Mouse (Mus musculus) fibroblast of lung, adult 2 months (primary cell): ENCODE measurements around the gene Phykpl.
"Not testable (repeated sequence)": the region's sequence is repeated elsewhere in the genome, so short reads cannot be mapped to it uniquely, and the experiment has no call there.

Experiments used
- DNase-seq: peaks from one replicate; pipeline ENCODE4 v3.0.0-alpha.2; 2011; ENCODE audit warnings: low read depth

Gene Phykpl

DNA sequence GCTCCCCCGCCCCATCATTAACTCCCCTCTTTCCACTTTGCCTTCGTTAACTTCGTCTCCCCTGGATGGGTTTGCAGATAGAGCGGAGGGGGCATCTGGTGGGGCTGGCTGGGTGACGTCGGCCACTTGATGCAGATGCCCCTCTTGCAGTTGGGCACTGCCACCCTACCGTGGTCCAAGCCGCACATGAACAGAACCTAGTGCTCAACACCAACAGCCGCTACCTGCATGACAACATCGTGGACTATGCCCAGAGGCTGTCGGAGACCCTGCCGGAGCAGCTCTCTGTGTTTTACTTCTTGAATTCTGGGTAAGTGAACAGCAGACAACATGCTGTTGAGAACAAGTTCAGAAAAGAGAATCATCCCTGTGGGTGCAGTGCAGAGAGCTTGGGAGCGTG, 1.9 kb downstream of the Phykpl start:
- no peak for DNase-seq

DNA sequence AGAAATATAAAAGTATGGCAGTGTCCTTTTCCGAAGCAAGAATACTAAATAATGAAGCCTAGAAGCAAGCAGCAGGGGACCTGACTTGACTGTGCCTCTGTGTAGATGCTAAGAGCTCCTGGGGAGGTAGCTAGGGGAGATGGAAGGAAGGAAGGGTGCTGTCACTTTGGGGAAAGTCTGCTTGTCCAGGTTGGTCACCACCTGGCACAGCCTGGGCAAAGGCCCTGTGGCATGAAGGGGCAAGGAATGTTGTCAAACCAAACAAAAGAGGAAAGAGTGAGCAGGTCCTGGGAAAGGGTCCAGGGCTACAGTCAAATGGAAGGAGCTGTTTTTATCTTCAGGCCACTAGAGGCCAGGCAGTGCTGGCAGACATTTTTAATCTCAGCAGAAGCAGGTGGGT, 2.5 kb downstream of the Phykpl start:
- no peak for DNase-seq

DNA sequence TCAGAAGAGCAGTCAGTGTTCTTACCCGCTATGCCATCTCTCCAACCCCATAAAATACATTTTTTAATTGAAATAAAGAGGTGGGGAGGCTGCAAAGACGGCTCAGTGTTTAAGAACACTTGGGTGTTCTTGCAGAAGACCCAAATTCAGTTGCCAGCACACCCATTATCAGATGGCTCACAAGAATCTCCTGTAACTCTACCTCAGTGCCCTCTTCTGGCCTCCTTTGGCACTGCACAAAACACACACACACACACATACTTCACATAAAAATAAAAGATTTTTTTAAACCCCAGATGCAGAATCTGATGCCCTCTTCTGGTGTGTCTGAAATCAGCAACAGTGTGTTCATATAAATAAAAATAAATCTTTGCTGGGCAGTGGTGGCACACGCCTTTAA, 4.3 kb downstream of the Phykpl start:
- DNase-seq = no peak

DNA sequence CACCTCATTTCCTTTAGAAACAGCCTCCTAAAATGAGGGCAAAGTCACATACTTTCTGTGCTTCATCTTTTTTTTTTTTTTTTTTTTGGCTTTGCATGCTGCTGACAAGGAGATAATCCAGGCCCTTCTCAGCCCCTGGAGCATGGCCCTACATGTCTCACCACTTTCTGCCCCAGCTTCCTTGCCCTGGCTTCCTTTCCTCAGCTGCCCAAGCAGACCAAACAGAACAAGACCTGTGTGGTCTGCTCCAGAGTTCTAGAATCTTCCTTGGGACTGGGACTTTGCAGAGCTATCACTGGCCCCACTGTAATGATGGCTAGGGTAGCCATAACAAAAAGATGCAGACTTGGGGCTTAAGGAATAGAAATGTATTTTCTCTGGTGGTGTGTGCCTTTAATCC, 5.4 kb downstream of the Phykpl start:
- DNase-seq = no peak

DNA sequence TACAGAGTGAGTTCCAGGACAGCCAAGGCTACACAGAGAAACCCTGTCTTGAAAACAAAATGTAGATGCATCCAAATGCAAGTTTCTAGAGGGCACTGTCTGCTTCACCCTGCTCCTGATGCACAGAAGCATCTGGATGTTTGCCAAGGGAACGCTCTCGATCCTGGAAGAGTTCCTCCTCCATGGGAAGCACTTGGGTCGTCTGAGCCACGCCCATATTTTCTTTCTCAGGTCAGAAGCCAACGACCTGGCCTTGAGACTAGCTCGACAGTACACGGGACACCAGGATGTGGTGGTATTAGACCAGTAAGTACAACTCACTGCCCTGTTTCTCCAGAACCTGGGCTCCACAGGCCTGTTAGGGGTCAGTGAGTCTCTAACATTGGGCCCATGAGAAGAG, 6.6 kb downstream of the Phykpl start:
- no peak for DNase-seq

DNA sequence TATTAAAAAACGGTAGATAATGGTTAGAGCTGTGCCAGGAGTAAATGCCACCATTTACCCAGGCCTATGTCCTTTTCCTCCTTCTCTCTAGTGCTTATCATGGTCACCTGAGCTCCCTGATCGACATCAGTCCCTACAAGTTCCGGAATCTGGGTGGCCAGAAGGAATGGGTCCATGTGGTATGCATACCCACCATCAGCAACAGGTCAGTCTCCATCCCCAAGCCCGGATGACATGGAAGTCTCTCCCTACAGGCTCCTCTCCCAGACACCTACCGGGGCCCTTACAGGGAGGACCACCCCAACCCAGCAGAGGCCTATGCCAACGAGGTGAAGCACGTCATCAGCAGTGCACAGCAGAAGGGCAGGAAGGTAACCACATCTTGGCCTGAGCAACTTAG, 7.4 kb downstream of the Phykpl start:
- no peak for DNase-seq

DNA sequence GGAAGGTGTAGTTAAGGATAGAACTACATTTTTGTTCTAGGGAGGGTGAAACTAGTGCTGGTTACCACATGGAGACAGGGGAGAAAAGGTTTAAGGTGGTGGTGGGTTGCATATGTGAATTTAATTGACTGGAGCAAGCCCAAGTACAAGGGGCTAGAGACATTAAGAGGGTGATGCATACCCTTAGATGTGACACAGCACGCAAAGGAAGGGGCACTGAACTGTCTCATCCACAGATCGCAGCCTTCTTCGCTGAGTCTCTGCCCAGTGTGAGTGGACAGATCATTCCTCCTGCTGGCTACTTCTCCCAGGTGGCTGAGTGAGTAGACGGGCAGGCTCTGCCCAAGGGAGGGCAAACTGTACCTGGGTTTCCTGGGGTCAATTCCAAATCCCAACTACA, 8.8 kb downstream of the Phykpl start:
- no peak for DNase-seq

DNA sequence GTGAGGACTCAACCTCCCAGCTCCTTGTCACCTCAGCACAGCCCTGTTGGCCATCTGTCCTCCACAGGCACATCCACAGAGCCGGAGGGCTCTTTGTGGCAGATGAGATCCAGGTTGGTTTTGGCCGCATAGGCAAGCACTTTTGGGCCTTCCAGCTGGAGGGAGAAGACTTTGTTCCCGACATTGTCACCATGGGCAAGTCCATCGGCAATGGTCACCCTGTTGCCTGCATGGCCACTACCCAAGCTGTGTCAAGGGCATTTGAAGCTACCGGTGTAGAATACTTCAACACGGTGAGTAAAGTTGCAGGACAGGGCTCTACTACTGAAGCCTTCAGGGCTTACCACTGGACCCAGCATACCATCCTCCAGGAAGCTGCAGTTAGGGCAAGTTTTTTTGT, 9.3 kb downstream of the Phykpl start:
- no peak for DNase-seq

DNA sequence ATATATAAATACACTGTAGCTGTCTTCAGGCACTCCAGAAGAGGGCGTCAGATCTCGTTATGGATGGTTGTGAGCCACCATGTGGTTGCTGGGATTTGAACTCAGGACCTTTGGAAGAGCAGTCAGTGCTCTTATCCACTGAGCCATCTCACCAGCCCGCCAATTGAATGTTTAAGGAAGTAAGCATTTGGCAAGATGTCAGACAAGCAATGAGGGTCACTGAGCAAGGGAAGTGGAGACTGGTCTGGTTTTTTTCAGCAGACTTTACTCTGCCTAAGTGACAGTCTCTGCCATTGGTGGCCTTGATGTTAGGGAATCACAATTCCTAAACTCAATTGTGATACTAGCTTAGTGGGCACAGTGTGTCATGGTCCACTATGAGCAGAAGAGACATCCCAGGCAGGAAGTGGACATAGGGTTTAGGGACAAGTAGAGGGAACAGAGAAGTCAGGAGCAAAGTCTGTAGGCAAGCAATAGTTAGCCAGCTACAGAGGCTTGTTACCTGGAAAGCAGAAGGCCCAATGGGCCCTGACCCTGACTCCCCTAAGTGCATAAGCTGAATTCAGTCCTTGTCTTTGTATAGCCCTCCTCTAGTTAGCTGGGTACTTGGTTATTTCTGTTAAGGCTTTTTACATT, 10.3 kb downstream of the Phykpl start:
- DNase-seq = no peak

DNA sequence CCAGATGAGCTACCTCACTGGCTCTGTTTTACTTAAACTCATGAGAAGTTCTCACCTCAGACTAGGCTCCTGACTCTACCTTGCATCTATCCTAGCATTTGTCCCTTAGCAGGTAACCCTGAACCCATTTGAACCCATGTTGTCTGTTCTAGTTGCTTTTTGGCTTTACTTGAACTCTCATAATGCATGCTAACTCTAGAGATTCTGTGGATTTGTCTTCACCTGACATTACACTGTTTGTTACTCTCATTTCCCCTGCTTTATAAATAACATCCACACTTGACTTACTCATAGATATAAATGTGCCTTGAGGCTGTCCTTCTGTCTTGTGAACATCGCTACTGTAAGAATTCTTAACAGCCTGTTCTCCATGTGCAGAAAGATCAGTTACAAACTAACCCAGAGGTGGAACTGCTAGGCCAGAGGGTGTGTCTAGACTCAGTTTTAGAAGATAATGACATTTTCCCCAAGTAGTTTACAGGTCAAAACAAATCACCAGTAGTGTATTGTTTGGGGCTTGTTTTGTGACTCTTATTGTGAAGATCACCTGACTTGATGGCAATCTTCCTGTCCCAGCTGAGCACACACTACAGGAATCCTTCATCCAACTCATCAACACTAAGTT, 11.0 kb downstream of the Phykpl start:
- no peak for DNase-seq

DNA sequence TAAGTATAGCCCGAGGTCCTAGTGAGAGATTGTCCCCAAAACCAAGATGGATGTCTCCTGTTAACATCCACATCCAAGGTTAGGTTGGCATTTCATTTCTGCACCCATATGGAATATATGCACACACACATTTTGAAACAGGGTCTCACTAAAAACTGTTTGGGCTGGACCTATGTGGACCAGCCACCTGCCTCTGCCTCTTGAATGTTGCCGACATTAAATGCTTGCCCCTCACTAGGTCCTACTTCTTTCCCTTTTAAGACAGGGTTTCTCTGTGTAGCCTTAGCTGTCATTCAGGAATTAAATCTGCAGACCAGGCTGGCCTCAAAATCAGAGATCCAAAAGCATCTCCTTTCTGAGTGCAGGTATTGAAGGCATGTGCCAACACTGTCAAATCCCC, 13.0 kb downstream of the Phykpl start:
- DNase-seq = no peak

DNA sequence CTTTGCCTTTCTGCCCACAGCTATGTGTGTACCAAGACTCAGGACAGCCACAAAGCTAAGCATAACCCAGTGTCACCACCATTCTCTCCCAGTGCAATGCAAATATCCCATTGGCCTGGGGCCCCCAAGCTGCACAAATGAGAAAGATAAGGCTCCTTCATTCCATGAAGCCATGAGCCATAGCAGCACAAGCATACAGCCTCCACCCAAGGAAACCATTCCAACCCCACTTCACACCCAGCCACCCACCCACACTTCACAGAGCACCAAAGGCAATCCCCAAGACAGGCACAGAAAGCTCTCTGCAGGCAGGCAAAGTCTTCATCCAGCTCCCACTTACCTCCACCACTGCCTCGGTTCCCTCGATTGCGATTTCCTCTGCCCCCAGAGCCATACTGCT, 17.7 kb downstream of the Phykpl start:
- DNase-seq = no peak

DNA sequence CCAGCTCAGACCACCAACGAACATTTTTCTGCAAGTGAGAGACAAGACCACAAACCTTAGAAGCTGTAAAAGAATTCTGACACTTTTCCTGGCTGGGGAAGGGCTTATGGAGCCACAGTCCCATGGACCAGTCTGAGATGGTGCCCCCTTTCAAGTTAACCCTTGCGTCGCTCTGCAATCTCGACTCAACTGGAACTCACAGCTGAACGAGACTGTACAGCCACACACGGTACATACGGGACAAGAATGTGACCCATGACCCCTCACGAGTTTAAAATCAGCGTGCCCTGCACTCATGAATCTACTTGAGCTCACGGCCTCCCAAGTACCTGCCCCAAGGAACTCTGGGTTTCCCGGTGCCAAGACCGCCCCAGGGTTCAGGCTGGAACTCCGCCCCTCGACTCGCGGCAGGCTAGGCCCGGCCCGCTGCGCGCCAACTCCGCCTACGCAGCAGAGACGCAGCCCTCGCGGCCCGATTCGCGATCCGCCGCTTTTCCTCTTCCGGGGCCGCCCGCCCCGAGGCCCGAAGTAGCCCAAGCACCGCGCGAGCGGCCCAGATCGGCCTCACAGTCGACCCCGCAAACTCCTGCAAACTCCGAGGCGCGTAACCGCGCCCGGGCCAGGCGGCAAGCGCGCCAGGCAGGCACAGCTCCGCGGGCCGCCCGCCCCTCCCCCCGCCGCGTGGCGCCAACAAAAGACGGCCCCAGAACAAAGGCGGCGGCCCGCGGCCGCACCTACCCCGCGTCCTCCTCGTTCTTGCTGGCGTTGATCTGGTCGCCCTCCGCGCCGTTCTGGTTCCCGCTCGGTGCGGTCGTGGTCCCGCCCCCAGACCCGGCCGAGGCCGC, 21.3 kb downstream of the Phykpl start:
- DNase-seq = peak; percentile 56

DNA sequence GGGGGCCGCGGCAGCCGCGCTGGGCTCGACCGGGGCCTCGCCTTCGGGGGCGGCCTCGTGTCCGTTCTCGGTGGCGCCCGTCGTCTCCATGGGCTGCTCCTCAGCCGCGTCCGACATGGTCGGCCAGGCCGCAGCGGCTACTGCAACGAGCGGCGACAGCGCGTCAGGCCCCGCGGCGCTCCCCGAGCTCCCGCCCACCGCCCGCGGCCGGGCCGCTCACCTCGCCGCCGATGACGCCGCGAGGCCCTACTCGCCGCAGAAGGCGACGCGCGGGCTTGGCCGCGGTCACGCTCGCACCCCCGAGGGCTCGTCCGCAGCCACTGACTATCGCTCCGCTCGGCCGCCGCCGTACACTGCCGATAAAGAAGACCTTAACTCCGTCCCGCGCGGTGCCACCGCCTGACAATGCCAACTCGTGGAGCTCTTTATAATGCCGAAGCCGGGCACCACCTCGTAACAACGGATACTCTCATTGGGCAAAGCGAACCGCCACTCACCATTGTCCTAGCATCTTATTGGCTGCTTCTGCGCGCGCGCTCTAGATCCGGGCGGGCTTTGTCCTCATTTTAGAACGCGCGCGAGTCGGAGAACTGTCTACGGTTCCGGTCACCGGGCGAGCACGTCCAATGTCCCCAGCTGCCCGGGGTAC, 22.0 kb downstream of the Phykpl start, which contains the start of gene Hnrnpab:
Gene Hnrnpab (minus strand): TSS at position 401 of the 649 bp plus-strand sequence.
- DNase-seq = peak; percentile 83

DNA sequence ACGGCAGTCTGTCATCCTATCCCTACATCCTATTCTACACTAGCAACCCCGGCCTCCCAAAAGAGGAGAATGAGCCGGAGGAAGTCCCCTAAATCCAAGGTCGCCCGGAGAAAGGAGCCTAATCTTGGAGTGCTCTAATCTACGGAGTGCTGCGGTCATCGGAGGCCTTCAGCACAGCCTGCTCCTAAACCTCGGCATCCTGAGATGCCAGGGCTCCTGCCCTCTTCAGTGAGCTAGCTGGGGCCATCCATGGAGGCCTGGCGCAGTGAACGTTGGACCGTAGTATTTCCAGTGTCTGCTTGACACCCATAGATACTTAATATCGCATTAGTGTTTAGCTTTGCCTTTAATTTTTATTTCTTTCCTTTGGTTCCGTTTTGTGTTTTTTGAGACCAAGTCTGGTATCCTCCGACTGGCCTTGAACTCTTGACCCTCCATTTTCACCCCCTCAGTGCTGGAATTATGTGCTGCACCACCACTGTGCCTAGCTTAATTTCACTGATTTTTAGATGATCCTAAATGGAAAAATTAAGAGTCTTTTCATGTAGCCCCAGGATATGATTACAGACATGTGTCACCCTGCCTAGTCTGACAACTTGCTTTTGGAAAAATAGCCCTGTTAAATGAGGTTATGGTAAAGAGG, 22.7 kb downstream of the Phykpl start:
- no peak for DNase-seq

DNA sequence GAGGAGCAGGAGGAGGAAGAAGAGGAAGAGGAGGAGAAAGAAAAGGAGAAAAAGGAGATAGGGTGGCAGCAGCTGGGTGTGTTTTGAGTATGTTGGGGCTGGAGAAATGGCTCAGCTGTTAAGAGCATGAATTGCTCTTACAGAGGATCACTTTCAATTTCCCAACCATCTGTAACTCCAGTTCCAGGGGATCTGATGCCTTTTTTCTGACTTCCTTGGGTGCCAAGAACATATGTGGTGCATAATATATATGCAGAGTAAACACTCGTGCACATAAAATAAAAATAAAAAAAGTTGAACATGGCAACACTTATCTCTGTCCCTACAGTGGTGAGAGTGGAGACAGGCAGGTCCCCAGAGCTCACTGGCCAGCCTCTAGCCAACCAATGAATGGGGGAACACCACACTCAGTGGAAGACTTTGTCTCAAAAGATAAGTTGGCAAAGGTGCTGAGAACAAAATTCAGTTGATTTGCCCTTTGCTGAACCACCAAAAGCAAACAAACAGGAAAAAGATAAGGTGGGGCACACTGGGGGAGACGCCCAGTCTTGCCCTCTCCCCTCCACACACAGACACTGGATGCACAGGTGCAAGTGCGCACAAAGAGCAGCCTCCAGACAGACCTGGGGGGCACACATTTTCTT, 24.8 kb downstream of the Phykpl start:
- DNase-seq = no peak

DNA sequence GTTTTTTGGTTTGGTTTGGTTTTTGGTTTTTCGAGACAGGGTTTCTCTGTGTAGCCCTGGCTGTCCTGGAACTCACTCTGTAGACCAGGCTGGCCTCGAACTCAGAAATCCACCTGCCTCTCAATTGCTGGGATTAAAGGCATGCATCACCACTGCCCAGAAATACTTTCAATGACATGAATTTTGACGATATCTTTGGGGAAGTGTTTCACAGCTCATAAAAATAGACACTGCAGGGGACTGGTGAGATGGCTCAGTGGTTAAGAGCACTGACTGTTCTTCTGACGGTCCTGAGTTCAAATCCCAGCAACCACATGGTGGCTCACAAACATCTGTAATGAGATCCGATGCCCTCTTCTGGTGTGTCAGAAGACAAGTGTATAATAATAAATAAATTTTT, 25.4 kb downstream of the Phykpl start:
- not testable (repeated sequence) for DNase-seq

DNA sequence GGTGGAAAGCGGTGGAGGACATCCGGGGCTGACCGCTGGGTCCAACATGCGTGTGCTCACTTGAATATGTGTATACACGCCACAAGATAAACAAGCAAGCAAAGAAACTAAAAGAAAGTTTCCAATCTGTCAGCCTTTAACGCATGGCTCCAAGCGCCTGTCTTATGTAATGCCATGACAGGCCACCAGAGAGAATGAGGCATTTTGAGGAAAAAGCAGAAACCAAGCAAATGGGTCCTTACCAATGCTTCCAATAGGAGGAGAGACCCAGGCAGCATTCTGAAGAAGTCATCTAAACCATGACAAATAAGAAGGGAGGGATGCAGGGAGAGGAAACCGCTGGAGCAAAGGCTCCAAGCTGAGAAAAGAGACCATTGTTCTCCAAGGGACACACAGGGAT, 29.7 kb downstream of the Phykpl start:
- DNase-seq = no peak

DNA sequence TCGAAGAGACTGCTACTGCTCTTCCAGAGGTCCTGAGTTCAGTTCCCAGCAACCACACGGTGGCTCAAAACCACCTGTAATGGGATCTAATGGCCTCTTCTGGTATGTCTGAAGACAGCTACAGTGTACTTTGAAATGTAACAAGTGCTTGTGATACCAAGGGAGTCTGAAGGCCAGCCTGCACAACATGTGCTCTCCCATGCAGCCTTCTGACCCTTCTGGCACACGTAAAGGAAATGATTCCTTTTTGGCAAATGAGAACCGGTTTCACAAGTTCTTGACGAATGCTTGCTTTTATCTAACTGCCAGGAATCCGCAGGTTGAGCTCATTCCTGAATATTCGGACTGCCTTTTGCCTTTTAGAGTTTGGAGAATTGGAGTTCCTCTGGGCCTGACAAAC, 30.6 kb downstream of the Phykpl start:
- peak; percentile 29 for DNase-seq

DNA sequence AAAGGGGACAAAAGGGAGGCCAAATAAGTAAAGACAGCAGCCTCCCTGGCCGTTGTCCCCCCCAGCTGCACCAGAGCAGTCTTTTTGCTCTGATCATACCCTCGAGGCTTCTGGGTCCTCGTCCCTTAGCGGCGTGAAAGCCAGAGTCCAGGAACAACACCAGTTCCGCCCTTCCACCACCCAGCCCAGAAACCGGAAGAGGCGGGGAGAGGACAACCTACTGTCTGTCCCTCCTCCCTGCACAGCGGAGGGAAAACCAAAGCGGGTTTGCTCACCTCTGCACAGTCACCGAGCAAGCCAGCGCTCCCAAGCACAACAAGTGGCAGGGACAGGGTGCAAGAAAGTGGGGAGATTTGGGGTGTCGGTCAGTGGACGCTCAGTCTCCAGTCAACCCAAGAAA, 31.0 kb downstream of the Phykpl start:
- DNase-seq = peak; percentile 49

DNA sequence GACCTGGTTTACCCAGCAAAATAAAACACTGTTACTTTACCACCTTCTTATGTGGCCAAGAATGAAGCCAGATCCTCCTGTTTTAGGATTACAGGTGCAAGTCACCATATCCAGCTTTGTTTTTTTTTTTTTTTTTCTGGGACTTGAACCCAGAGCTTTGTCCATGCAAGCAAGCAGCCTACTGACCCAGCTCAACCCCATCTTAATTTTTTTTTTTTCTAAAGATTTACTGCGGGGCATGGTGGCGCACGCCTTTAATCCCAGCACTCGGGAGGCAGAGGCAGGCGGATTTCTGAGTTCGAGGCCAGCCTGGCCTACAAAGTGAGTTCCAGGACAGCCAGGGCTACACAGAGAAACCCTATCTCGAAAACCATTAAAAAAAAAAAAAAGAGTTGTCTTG, 31.6 kb downstream of the Phykpl start:
- not testable (repeated sequence) for DNase-seq

DNA sequence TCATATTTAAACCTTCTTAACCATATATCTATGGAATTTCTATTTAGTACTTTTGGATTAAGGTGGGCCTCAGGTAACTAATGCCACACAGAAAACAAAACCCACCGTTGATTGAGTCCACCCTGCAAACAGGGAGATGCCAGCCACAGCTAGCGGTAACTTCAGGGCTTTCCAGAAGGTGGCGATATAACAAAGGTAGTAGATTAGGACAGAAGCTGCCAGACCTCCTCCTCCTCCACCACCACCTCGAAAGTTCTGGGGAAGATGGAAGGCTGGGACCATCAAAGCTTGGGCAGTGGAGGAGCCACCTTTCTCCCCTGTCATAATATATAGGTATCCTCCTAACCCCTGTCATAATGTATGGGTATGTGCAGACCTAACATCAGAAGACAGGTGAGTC, 33.1 kb downstream of the Phykpl start:
- DNase-seq = peak; percentile 35
